Mouse (Mus musculus) retina, adult 2 months (tissue): ENCODE measurements around the gene Slc25a19.
"Not testable (repeated sequence)": the region's sequence is repeated elsewhere in the genome, so short reads cannot be mapped to it uniquely, and the experiment has no call there.

Experiments used
- DNase-seq: peaks from one replicate; pipeline ENCODE4 v3.0.0-alpha.2; 2012; ENCODE audit warnings: low read depth, low spot score

Gene Slc25a19

GRCm38 (mm10) chr11:115627705-115628464 lies at the start of gene Slc25a19:
Slc25a19 (minus strand) TSS chr11:115628295.
- peak; percentile 99 for DNase-seq

- no peak for DNase-seq
Observed at GRCm38 (mm10) chr11:115677511-115677910, 49.4 kb upstream of the Slc25a19 start.

GRCm38 (mm10) chr11:115676738-115677137 lies 48.6 kb upstream of the Slc25a19 start:
- DNase-seq: no peak

GRCm38 (mm10) chr11:115674235-115674865 lies 46.3 kb upstream of the Slc25a19 start:
- DNase-seq: no peak

- DNase-seq: no peak
Observed at GRCm38 (mm10) chr11:115673471-115674234, 45.6 kb upstream of the Slc25a19 start.

GRCm38 (mm10) chr11:115672226-115672987 lies 44.3 kb upstream of the Slc25a19 start:
- DNase-seq: no peak

GRCm38 (mm10) chr11:115670451-115671050 lies 42.5 kb upstream of the Slc25a19 start:
- DNase-seq: no peak

- DNase-seq: no peak
Observed at GRCm38 (mm10) chr11:115663676-115664335, 35.7 kb upstream of the Slc25a19 start.

- no peak for DNase-seq
Observed at GRCm38 (mm10) chr11:115660376-115660775, 32.3 kb upstream of the Slc25a19 start.

GRCm38 (mm10) chr11:115658521-115658920 lies 30.4 kb upstream of the Slc25a19 start:
- DNase-seq: no peak

GRCm38 (mm10) chr11:115654128-115654527 lies 26.0 kb upstream of the Slc25a19 start:
- no peak for DNase-seq

- no peak for DNase-seq
Observed at GRCm38 (mm10) chr11:115653194-115653593, 25.1 kb upstream of the Slc25a19 start.

GRCm38 (mm10) chr11:115651680-115652079 lies 23.6 kb upstream of the Slc25a19 start:
- no peak for DNase-seq

- DNase-seq: no peak
Observed at GRCm38 (mm10) chr11:115649706-115650105, 21.6 kb upstream of the Slc25a19 start.

GRCm38 (mm10) chr11:115647459-115647858 lies 19.4 kb upstream of the Slc25a19 start:
- DNase-seq: peak; percentile 59

- DNase-seq: no peak
Observed at GRCm38 (mm10) chr11:115646439-115646838, 18.3 kb upstream of the Slc25a19 start.

GRCm38 (mm10) chr11:115645498-115645897 lies 17.4 kb upstream of the Slc25a19 start:
- DNase-seq: not testable (repeated sequence)

GRCm38 (mm10) chr11:115644308-115644707 lies 16.2 kb upstream of the Slc25a19 start:
- no peak for DNase-seq

- DNase-seq: no peak
Observed at GRCm38 (mm10) chr11:115643265-115643664, 15.2 kb upstream of the Slc25a19 start.

- no peak for DNase-seq
Observed at GRCm38 (mm10) chr11:115642705-115643104, 14.6 kb upstream of the Slc25a19 start.

GRCm38 (mm10) chr11:115641664-115642036 lies 13.6 kb upstream of the Slc25a19 start:
- no peak for DNase-seq
